Comparison of ENCODE assay signal across 8 mouse cellular contexts in genomic region chr19:7417911-7418849, GRCm38 (mm10). TPM values are rescaled to one million over a fixed set of nuclear protein-coding genes. Genes with fewer than 3 reads are reported as not detected.
A peak's percentile ranks its signal among the peaks of the same experiment; 100 is the strongest.
DNase-seq lines count a peak whose midpoint lies in the region; ATAC-seq and TF ChIP-seq lines count a peak whose summit lies in the region.

No protein-coding gene starts in this region.

- no peaks in the 10 kb centered on the region; the same call in 1 of the 2 replicates for H3K4me1 ChIP-seq in bone marrow, adult 2 months (ENCODE audit: control insufficient read depth, insufficient read depth, low read length)
- peaks cover 50% of the 10 kb centered on the region for H3K4me1 ChIP-seq in embryonic facial prominence, embryonic 14.5 days (ENCODE audit: control insufficient read depth, insufficient read depth, low read length)
- peaks cover 65% of the 10 kb centered on the region for H3K4me1 ChIP-seq in kidney, embryonic 15.5 days
- peaks cover 15% of the 10 kb centered on the region in 2 experiments for H3K4me1 ChIP-seq in liver, embryonic 14.5 days (replicated peaks; ENCODE audit: control insufficient read depth in 2 of 2, insufficient read depth in 2 of 2, low read length in 1 of 2)

- peak overlapping the region; percentile 84 for H3K4me2 ChIP-seq in embryonic facial prominence, embryonic 14.5 days (ENCODE audit: low read depth, low read length)
- peak overlapping the region; percentile 75 for H3K4me2 ChIP-seq in kidney, embryonic 15.5 days
- peak overlapping the region; percentile 69 for H3K4me2 ChIP-seq in liver, embryonic 14.5 days (ENCODE audit: low read depth)

- peaks cover 35% of the 10 kb centered on the region for H3K79me2 ChIP-seq in C2C12 (ENCODE audit: control insufficient read depth, insufficient read depth)

- H3K9ac ChIP-seq in embryonic facial prominence, embryonic 14.5 days (ENCODE audit: low read depth, low read length): peak overlapping the region; percentile 96
- peak overlapping the region; percentile 99 for H3K9ac ChIP-seq in kidney, embryonic 15.5 days
- H3K9ac ChIP-seq in liver, embryonic 14.5 days (replicated peaks): peak overlapping the region; percentile 79

- 1% methylated on average over 55 of the region's 59 CpGs for WGBS in bone marrow, adult 2 months
- WGBS in embryonic facial prominence, embryonic 14.5 days: under 1% methylated on average over 32 of the region's 59 CpGs
- WGBS in kidney, embryonic 15.5 days: under 1% methylated on average over 51 of the region's 59 CpGs
- under 1% methylated on average over 54 of the region's 59 CpGs for WGBS in liver, embryonic 14.5 days (ENCODE audit: insufficient replicate concordance)

- peak; percentile 76 for ATAC-seq in embryonic facial prominence, embryonic 14.5 days (ENCODE audit: low read depth)
- peak; percentile 54 for ATAC-seq in kidney, embryonic 15.5 days (replicated peaks; ENCODE audit: low FRiP score)
- ATAC-seq in liver, embryonic 14.5 days (ENCODE audit: insufficient read depth): peak; percentile 68

- H3K36me3 ChIP-seq in C2C12 (ENCODE audit: control insufficient read depth, insufficient read depth): peaks cover 15% of the 10 kb centered on the region
- H3K36me3 ChIP-seq in embryonic facial prominence, embryonic 14.5 days (ENCODE audit: control insufficient read depth, insufficient read depth, low read length): peaks cover 36% of the 10 kb centered on the region
- peaks cover 32% of the 10 kb centered on the region for H3K36me3 ChIP-seq in kidney, embryonic 15.5 days
- H3K36me3 ChIP-seq in liver, embryonic 14.5 days (replicated peaks; ENCODE audit: control insufficient read depth, insufficient read depth, low read depth): peaks cover 8% of the 10 kb centered on the region; the same call in 1 of the 2 replicates
- 0 out of 2 replicates have a peak, but pooled peaks cover under 1% of the 10 kb centered on the region for H3K36me3 ChIP-seq in splenic B cell, adult 2 months (ENCODE audit: control insufficient read depth, insufficient read depth, low read length, poor library complexity, severe bottlenecking)

- TF ChIP-seq EP300 in liver, embryonic 14.5 days (IDR thresholded peaks at IDR 0.05; ENCODE audit: low read depth): no peak

- TF ChIP-seq CTCF in C2C12 (IDR thresholded peaks at IDR 0.05; ENCODE audit: control insufficient read depth, insufficient read depth, insufficient read length): peak; percentile 96
- TF ChIP-seq CTCF in bone marrow, adult 2 months (IDR thresholded peaks at IDR 0.05; ENCODE audit: control insufficient read depth, insufficient read depth, low read length): peak; percentile 64; the same call in 1 of the 2 replicates
- TF ChIP-seq CTCF in liver, embryonic 14.5 days (IDR thresholded peaks at IDR 0.05; ENCODE audit: low read depth): peak; percentile 73

- H3K4me3 ChIP-seq in C2C12 (ENCODE audit: insufficient read depth, poor library complexity, severe bottlenecking): peak overlapping the region; percentile 83
- peak overlapping the region; percentile 42 for H3K4me3 ChIP-seq in bone marrow, adult 2 months (replicated peaks; ENCODE audit: control insufficient read depth, low read depth, low read length)
- peak overlapping the region; percentile 87 for H3K4me3 ChIP-seq in embryonic facial prominence, embryonic 14.5 days (ENCODE audit: low read depth, low read length)
- H3K4me3 ChIP-seq in kidney, embryonic 15.5 days (replicated peaks): peak overlapping the region; percentile 81
- peak overlapping the region; percentile 75 to 79 for H3K4me3 ChIP-seq in liver, embryonic 14.5 days (ENCODE audit: insufficient read depth in 1 of 2, low read depth in 2 of 2, low read length in 2 of 2)

- DNase-seq in embryonic facial prominence, embryonic 14.5 days (ENCODE audit: low spot score): peak; percentile 86
- DNase-seq in heart, adult 9 months (ENCODE audit: low spot score in 2 of 2): peak; percentile 79 to 83
- DNase-seq in liver, embryonic 14.5 days (ENCODE audit: low read depth in 3 of 3, low spot score in 3 of 3): peak in 2 of 3 experiments; percentile 34 to 56
- DNase-seq in natural killer cell, adult 2 months (ENCODE audit: low spot score in 2 of 2): peak; percentile 44 to 72
- peak; percentile 82 for DNase-seq in splenic B cell, adult 2 months (ENCODE audit: low read depth, low spot score)

- H3K27ac ChIP-seq in bone marrow, adult 2 months (ENCODE audit: control insufficient read depth, insufficient read depth, low read depth, low read length, poor library complexity): no peak overlapping the region; the same call in 1 of the 2 replicates
- peak overlapping the region; percentile 98 for H3K27ac ChIP-seq in embryonic facial prominence, embryonic 14.5 days (replicated peaks; ENCODE audit: low read depth, low read length)
- H3K27ac ChIP-seq in kidney, embryonic 15.5 days: peak overlapping the region; percentile 96
- no peak overlapping the region; the same call in 1 of the 2 replicates for H3K27ac ChIP-seq in liver, embryonic 14.5 days

- no peaks in the 10 kb centered on the region for H3K9me3 ChIP-seq in embryonic facial prominence, embryonic 14.5 days (ENCODE audit: control insufficient read depth, low read length)
- no peaks in the 10 kb centered on the region for H3K9me3 ChIP-seq in kidney, embryonic 15.5 days (replicated peaks)
- H3K9me3 ChIP-seq in liver, embryonic 14.5 days (ENCODE audit: control insufficient read depth, low read length): no peaks in the 10 kb centered on the region

- H3K79me3 ChIP-seq in C2C12 (ENCODE audit: low read depth): peaks cover 24% of the 10 kb centered on the region

- peak overlapping the region; percentile 93 for H3ac ChIP-seq in C2C12 (ENCODE audit: control insufficient read depth, insufficient read length, low read depth)

- no peaks in the 10 kb centered on the region for H3K27me3 ChIP-seq in C2C12 (ENCODE audit: control insufficient read depth, insufficient read depth, insufficient read length)
- H3K27me3 ChIP-seq in embryonic facial prominence, embryonic 14.5 days (replicated peaks; ENCODE audit: control insufficient read depth, insufficient read depth, low read length): no peaks in the 10 kb centered on the region
- H3K27me3 ChIP-seq in kidney, embryonic 15.5 days: no peaks in the 10 kb centered on the region
- peaks cover 25% of the 10 kb centered on the region for H3K27me3 ChIP-seq in liver, embryonic 14.5 days (ENCODE audit: control insufficient read depth, insufficient read depth, low read length)
- H3K27me3 ChIP-seq in splenic B cell, adult 2 months (ENCODE audit: control insufficient read depth, insufficient read depth, low read length, poor library complexity, severe bottlenecking): no peaks in the 10 kb centered on the region; the same call in 1 of the 2 replicates

- TF ChIP-seq POLR2A in bone marrow, adult 2 months (IDR thresholded peaks at IDR 0.05; ENCODE audit: borderline replicate concordance, control insufficient read depth, low read depth, low read length): no peak

TF ChIP-seq in C2C12, 6 proteins besides CTCF, POLR2A, EP300 and RAD21:
- TF ChIP-seq MYOD1 (IDR thresholded peaks at IDR 0.05; ENCODE audit: control insufficient read depth, insufficient read length, low read depth) (no peak), FOSL1 (IDR thresholded peaks at IDR 0.05; ENCODE audit: insufficient read depth, low read length, poor library complexity, severe bottlenecking) (no peak), USF1 (IDR thresholded peaks at IDR 0.05; ENCODE audit: low read depth) (no peak), CEBPB (IDR thresholded peaks at IDR 0.05; ENCODE audit: low read depth) (no peak), MYOG (IDR thresholded peaks at IDR 0.05; ENCODE audit: control insufficient read depth, extremely low read depth, insufficient read length) (no peak), MAX (IDR thresholded peaks at IDR 0.05) (no peak)

RNA-seq across cellular contexts. Expression of gene 2700081O15Rik, which starts 0.8 kb away (rescaled TPM):
- polyA plus RNA-seq in C2C12 (2012; fragmentation: generic; extraction: Trizol): 19.3 TPM
- 8.5 and 12.2 TPM in 2 replicates for polyA plus RNA-seq in bone marrow, adult 2 months (2011; ENCODE audit: insufficient read depth, insufficient read length, low replicate concordance, missing spikeins)
- polyA plus RNA-seq in embryonic facial prominence, embryonic 14.5 days (2014; fragmentation: Nextera tagmentation; extraction: Ambion mirVana): 10.3 and 11.2 TPM in 2 replicates
- polyA plus RNA-seq in kidney, embryonic 15.5 days (2015; fragmentation: Nextera tagmentation; extraction: Ambion mirVana): 6.0 and 7.4 TPM in 2 replicates
- 5.6 and 6.3 TPM in 2 replicates for polyA plus RNA-seq in liver, embryonic 14.5 days (2012; rRNA removed)
- polyA plus RNA-seq in liver, embryonic 14.5 days (2014; fragmentation: Nextera tagmentation; extraction: Ambion mirVana): 0.86 and 1.2 TPM in 2 replicates

RNA-seq across cellular contexts. Expression of gene Spindoc, which starts 35.4 kb away (rescaled TPM):
- polyA plus RNA-seq in C2C12 (2012; fragmentation: generic; extraction: Trizol): 21.6 TPM
- 13.6 and 35.3 TPM in 2 replicates for polyA plus RNA-seq in bone marrow, adult 2 months (2011; ENCODE audit: insufficient read depth, insufficient read length, low replicate concordance, missing spikeins)
- 18.8 and 23.5 TPM in 2 replicates for polyA plus RNA-seq in embryonic facial prominence, embryonic 14.5 days (2014; fragmentation: Nextera tagmentation; extraction: Ambion mirVana)
- 31.5 and 33.9 TPM in 2 replicates for polyA plus RNA-seq in kidney, embryonic 15.5 days (2015; fragmentation: Nextera tagmentation; extraction: Ambion mirVana)
- polyA plus RNA-seq in liver, embryonic 14.5 days (2012; rRNA removed): 2.5 and 2.9 TPM in 2 replicates
- 2.2 and 2.6 TPM in 2 replicates for polyA plus RNA-seq in liver, embryonic 14.5 days (2014; fragmentation: Nextera tagmentation; extraction: Ambion mirVana)

Comparison
In these comparisons a context has a peak if more than half of its experiments do, and no peak if none do; other contexts are left out.
1. H3K27ac ChIP-seq: peak in embryonic facial prominence, embryonic 14.5 days (single experiment) and kidney, embryonic 15.5 days (single experiment); none in bone marrow, adult 2 months (single experiment) and liver, embryonic 14.5 days (single experiment).
2. Peak in every context shown above with its lines, with median percentiles within 50 percentile points of each other: H3K4me3 ChIP-seq, CTCF ChIP-seq, ATAC-seq, DNase-seq, H3K4me2 ChIP-seq and H3K9ac ChIP-seq.